Mouse (Mus musculus) adrenal gland, postnatal 36 days (tissue): ENCODE measurements around the gene Fgf6. TPM values are rescaled to one million over a fixed set of nuclear protein-coding genes. Genes with fewer than 3 reads are reported as not detected.

Experiments used
- total RNA-seq, 2 experiments: library from RNA; stranded (reverse); gene quantifications; 2 replicates each; pipeline ENCODE4 v1.2.3; 2021

The Fgf6 gene
- total RNA-seq, 2 experiments from 2014 or later: not detected

Other genes with a start within 250 kb of the Fgf6 start
- 100 to 1,000 TPM; 223 to 240 TPM for gene Ndufa9, start 166.4 kb upstream of the Fgf6 start, total RNA-seq
- gene Akap3, start 162.5 kb upstream of the Fgf6 start, total RNA-seq: not detected
- gene Dyrk4, start 93.7 kb upstream of the Fgf6 start, total RNA-seq: under 1 TPM in 1 of 2 experiments, not detected in 1; 0.26 TPM
- 1 to 10 TPM; 2.1 to 2.3 TPM for gene Rad51ap1, start 76.0 kb upstream of the Fgf6 start, total RNA-seq
- 10 to 100 TPM; 21.4 to 21.5 TPM for gene D6Wsu163e, start 75.6 kb upstream of the Fgf6 start, total RNA-seq
- not detected for gene Fgf23, start 57.3 kb downstream of the Fgf6 start, total RNA-seq
- gene Tigar, start 94.0 kb downstream of the Fgf6 start, total RNA-seq: 10 to 100 TPM; 18.4 to 22.3 TPM
- 100 to 1,000 TPM; 366 to 550 TPM for gene Ccnd2, start 136.6 kb downstream of the Fgf6 start, total RNA-seq